Mouse (Mus musculus) heart, embryonic 13.5 days (tissue): ENCODE data around the gene Arhgef10l. TPM values are rescaled to one million over a fixed set of nuclear protein-coding genes. Genes with fewer than 3 reads are reported as not detected.
A peak's percentile ranks its signal among the peaks of the same experiment; 100 is the strongest.

Experiments
- ATAC-seq: fragments of 200-750 bp; cut with Nextera tagmentation; 2 replicates; pipeline ENCODE4 v1.8.0; 2017; ENCODE audit warnings: moderate TSS enrichment; ENCODE audit not compliant: insufficient number of reproducible peaks, low FRiP score, low TSS enrichment; ENCODE audit errors: extremely low read depth
- H3K27ac ChIP-seq: fragments of 300-500 bp; sonication (generic); replicated peaks from 2 replicates; pipeline ENCODE4 v1.5.1; 2015; ENCODE audit warnings: moderate library complexity, mild to moderate bottlenecking, inconsistent platforms
- H3K27me3 ChIP-seq: fragments of 300-500 bp; sonication (generic); replicated peaks from 2 replicates; pipeline ENCODE4 v1.6.1; 2015; ENCODE audit warnings: mild to moderate bottlenecking, inconsistent platforms
- H3K36me3 ChIP-seq: fragments of 300-500 bp; sonication (generic); 2 replicates; pipeline ENCODE4 v1.6.1; 2015; ENCODE audit warnings: mild to moderate bottlenecking, inconsistent platforms
- H3K4me1 ChIP-seq: fragments of 300-500 bp; sonication (generic); 2 replicates; pipeline ENCODE4 v1.6.1; 2015; ENCODE audit warnings: inconsistent platforms
- H3K4me2 ChIP-seq: fragments of 300-500 bp; sonication (generic); 2 replicates; pipeline ENCODE4 v1.6.1; 2015; ENCODE audit warnings: inconsistent platforms, mild to moderate bottlenecking, moderate library complexity
- H3K4me3 ChIP-seq: fragments of 300-500 bp; sonication (generic); 2 replicates; pipeline ENCODE4 v1.5.1; 2015; ENCODE audit warnings: moderate library complexity, mild to moderate bottlenecking, inconsistent platforms
- H3K9ac ChIP-seq: fragments of 300-500 bp; sonication (generic); 2 replicates; pipeline ENCODE4 v1.6.1; 2015; ENCODE audit warnings: inconsistent platforms, mild to moderate bottlenecking, moderate library complexity
- H3K9me3 ChIP-seq: fragments of 300-500 bp; sonication (generic); 2 replicates; pipeline ENCODE4 v1.6.1; 2016; ENCODE audit warnings: inconsistent platforms
- WGBS: fragments of 180-500 bp; shearing (Covaris S2); methylation state at CpG from one replicate; pipeline ENCODE4 v1.1.7; 2015; ENCODE audit warnings: mixed read lengths; 5-methylcytosine and 5-hydroxymethylcytosine counted together
- polyA plus RNA-seq: library from polyadenylated mRNA; unstranded; fragments of >200 nt; fragmentation: Nextera tagmentation; extraction: Ambion mirVana; gene quantifications from 2 replicates; pipeline ENCODE4 v1.2.1, GENCODE M21; 2015

The Arhgef10l gene
- polyA plus RNA-seq, 1 experiment from 2014 or later = 18.2 TPM

DNA sequence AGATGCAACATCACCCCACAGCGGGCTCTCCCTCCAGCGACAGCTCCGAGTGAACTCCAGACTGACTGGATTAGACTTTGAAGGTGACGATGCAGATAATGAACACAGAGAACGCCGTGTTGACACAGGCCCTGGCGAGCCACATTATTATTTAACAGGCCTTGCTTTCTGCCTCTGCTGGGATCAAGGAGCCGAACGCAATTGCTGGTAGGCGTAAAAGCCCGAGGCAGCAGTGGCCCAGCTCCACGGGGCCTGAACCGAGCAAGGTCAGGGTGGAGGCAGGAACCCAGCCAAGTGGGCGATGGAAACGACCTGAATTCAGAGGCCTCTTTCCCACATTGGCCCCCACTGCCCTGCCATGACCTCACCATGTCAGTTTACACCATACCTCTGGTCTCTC is 133.5 kb downstream of the Arhgef10l start:
- H3K4me1 ChIP-seq = peaks cover 12% of the 10 kb centered on the region
- WGBS = 40% methylated on average over 15 of the region's 15 CpGs

DNA sequence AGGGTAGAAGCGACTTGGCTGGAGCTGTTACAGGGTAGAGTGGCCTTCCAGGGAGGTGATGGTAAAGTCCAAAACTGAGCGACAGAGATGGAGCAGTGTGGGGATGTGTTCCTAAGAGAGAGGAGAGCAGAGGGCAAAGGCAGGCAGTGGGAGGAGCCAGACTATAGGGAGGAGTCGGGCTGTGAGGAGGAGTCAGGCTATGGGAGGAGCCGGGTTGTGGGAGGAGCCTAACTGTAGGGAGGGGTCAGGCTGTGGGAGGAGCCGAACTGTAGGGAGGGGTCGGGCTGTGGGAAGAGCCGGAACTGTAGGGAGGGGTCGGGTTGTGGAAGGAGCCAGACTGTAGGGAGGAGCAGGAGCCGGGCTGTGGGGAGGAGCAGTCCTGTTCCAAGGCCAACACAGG is 134.8 kb downstream of the Arhgef10l start:
- H3K27me3 ChIP-seq = no peaks in the 10 kb centered on the region
- WGBS = 39% methylated on average over 9 of the region's 9 CpGs
- no peaks in the 10 kb centered on the region for H3K9me3 ChIP-seq
- H3K4me1 ChIP-seq = peaks cover 12% of the 10 kb centered on the region
- peaks cover 46% of the 10 kb centered on the region for H3K36me3 ChIP-seq
- no peak overlapping the region for H3K4me2 ChIP-seq
- H3K9ac ChIP-seq = no peak overlapping the region
- ATAC-seq = no peak
- no peak overlapping the region for H3K4me3 ChIP-seq
- H3K27ac ChIP-seq = no peak overlapping the region

More for the DNA sequence above, 133.5 kb downstream of the Arhgef10l start:
- H3K36me3 ChIP-seq = peaks cover 48% of the 10 kb centered on the region
- no peak overlapping the region for H3K27ac ChIP-seq
- no peaks in the 10 kb centered on the region for H3K27me3 ChIP-seq
- no peaks in the 10 kb centered on the region for H3K9me3 ChIP-seq
- ATAC-seq = no peak
- no peak overlapping the region for H3K9ac ChIP-seq
- no peak overlapping the region for H3K4me3 ChIP-seq
- H3K4me2 ChIP-seq = no peak overlapping the region

DNA sequence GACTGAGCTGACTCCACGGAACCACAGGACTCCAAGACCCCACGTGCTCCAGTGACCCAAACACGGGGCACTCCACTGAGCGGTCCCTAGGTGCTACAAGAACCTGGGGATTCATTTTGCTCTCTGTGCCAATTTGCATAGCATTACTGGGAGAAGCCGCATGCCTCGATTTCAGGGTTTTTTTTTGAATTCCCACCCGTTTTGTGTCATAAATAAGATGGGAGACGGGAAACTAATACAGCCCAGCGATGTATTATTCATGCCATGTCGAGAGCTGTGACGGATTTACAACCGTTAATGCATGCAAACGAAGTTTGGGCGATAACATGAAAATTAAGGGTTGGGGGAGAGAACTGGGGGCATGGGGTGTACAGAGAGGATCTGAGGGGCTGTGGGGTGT is 136.1 kb downstream of the Arhgef10l start:
- peaks cover 46% of the 10 kb centered on the region for H3K36me3 ChIP-seq
- H3K9ac ChIP-seq = no peak overlapping the region
- no peaks in the 10 kb centered on the region for H3K9me3 ChIP-seq
- ATAC-seq = no peak
- peaks cover 12% of the 10 kb centered on the region for H3K4me1 ChIP-seq
- H3K27me3 ChIP-seq = no peaks in the 10 kb centered on the region
- H3K4me2 ChIP-seq = no peak overlapping the region
- no peak overlapping the region for H3K27ac ChIP-seq
- H3K4me3 ChIP-seq = no peak overlapping the region
- WGBS = 81% methylated on average over 14 of the region's 14 CpGs

DNA sequence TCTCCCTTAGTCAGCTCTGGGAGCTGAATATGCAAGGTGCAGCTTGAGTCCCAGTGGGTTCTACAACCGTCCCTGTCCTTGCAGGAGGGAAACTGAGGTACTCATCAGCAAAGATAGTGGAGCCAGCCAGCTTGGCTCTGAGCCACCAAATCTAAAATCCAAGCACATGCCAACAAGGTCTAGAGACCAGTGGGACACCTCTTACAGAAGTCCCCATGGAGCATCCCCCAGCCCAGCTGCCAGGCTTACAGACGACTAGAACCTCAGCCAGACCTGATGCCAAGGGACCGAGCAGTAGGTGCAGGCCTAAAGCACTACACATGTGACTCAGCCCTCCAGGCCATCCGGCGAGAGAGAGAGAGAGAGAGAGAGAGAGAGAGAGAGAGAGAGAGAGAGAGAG is 137.4 kb downstream of the Arhgef10l start:
- WGBS = 69% methylated on average over 5 of the region's 5 CpGs
- H3K9me3 ChIP-seq = no peaks in the 10 kb centered on the region
- no peak overlapping the region for H3K4me3 ChIP-seq
- H3K9ac ChIP-seq = no peak overlapping the region
- ATAC-seq = no peak
- no peaks in the 10 kb centered on the region for H3K27me3 ChIP-seq
- no peak overlapping the region for H3K4me2 ChIP-seq
- peaks cover 42% of the 10 kb centered on the region for H3K36me3 ChIP-seq
- H3K27ac ChIP-seq = no peak overlapping the region
- H3K4me1 ChIP-seq = peaks cover 12% of the 10 kb centered on the region

DNA sequence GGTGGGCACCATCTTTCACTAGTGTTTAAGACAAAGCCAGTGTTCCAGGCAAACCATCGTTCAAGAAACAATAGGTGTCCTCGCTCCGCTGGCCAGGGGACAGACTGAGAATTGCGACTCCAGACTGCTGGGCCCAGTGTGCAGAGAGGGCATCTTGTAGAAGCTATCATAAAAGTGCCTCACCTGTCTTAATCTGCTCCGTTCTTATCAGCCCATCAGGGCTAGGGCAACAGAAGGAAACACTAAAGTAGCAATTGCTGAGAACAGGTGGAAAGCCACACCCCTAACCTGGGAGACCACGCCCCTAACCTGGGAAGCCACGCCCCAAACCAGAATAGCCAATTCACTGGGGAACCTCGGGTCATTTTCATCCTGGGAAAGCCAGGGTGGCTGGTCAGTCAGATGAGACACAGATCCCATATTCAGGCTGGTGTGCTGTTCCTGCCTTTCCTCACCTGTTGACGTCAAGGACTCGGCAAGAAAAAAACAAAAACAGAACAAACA is 140.1 kb downstream of the Arhgef10l start:
- H3K9me3 ChIP-seq = no peaks in the 10 kb centered on the region
- no peak overlapping the region for H3K9ac ChIP-seq
- no peaks in the 10 kb centered on the region for H3K4me1 ChIP-seq
- no peaks in the 10 kb centered on the region for H3K27me3 ChIP-seq
- no peak for ATAC-seq
- peaks cover 61% of the 10 kb centered on the region for H3K36me3 ChIP-seq
- WGBS = 67% methylated on average over 10 of the region's 10 CpGs
- no peak overlapping the region for H3K4me3 ChIP-seq
- no peak overlapping the region for H3K27ac ChIP-seq
- H3K4me2 ChIP-seq = no peak overlapping the region

DNA sequence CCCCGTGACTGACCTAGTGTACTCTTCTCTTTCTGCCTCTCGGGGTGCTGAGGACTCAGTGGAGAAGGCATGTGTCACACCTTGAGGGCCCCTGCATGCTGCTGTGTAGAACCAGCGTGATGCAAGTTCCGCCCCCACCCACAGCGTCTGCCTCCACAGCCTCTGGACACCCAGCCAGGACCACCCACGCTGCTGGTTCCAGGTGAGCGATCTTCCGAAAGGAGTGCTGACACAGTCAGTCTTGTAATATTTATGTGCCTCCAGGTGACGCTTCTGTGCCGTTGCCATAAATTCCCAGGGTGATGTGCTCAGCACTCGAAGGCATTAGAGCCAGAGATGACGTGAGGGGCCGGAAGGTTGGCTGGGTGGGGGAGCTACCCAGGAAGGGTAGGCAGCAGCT is 140.9 kb downstream of the Arhgef10l start:
- H3K27me3 ChIP-seq = no peaks in the 10 kb centered on the region
- H3K27ac ChIP-seq = no peak overlapping the region
- H3K9me3 ChIP-seq = no peaks in the 10 kb centered on the region
- H3K4me1 ChIP-seq = no peaks in the 10 kb centered on the region
- 83% methylated on average over 13 of the region's 13 CpGs for WGBS
- H3K4me2 ChIP-seq = no peak overlapping the region
- no peak for ATAC-seq
- no peak overlapping the region for H3K4me3 ChIP-seq
- H3K9ac ChIP-seq = no peak overlapping the region
- peaks cover 68% of the 10 kb centered on the region for H3K36me3 ChIP-seq

DNA sequence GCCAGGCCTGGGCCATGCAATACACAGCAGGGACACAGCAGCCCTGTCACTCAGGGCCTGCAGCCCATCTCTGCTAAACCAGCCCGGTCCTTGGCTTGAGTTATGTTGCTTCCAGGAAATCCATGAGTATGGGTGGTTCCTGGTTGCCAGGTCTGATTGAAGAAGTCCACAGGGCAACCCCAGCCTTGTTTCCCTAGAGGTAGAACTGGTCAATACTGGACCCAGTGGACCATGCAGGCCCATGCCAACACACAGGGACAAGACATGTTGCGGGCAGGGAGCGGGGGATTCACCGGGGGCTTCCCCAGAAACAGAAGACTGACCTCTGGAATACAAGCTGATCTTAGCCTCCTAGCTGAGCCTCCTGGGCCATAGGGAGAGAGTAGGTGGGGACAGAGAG is 142.9 kb downstream of the Arhgef10l start:
- no peak overlapping the region for H3K4me2 ChIP-seq
- H3K36me3 ChIP-seq = peaks cover 86% of the 10 kb centered on the region
- no peak for ATAC-seq

DNA sequence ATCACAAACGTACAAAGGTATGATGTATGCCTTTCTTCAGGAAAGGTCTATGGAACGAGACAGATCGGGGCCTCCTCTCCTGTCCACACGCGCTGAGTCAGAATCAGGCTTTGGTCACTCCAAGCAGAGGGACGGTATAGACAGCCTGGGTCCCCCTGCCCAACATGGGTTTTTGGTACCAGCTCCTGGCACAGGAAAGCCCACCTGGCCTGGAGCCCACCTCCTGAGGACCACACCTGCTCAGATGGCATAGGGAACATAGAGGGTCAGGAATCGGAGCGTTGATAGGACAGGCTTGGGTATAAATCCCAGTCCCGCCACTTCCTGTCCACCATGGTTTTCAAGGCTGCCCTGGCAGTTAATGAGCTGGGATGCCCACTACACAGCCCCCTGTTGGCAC is 145.1 kb downstream of the Arhgef10l start:
- Histone ChIP-seq H3K4me2 (no peak overlapping the region), H3K27me3 (no peaks in the 10 kb centered on the region), H3K27ac (no peak overlapping the region), H3K4me3 (no peak overlapping the region), H3K9ac (no peak overlapping the region), H3K4me1 (0 out of 2 replicates have a peak, but pooled peaks cover 8% of the 10 kb centered on the region), H3K9me3 (no peaks in the 10 kb centered on the region), H3K36me3 (peaks cover 87% of the 10 kb centered on the region)
- ATAC-seq = no peak
- 89% methylated on average over 9 of the region's 9 CpGs for WGBS

More for the DNA sequence above, 142.9 kb downstream of the Arhgef10l start:
- no peak overlapping the region for H3K27ac ChIP-seq
- no peaks in the 10 kb centered on the region for H3K9me3 ChIP-seq
- 0 out of 2 replicates have a peak, but pooled peaks cover 5% of the 10 kb centered on the region for H3K4me1 ChIP-seq
- 88% methylated on average over 4 of the region's 4 CpGs for WGBS
- H3K9ac ChIP-seq = no peak overlapping the region
- H3K27me3 ChIP-seq = no peaks in the 10 kb centered on the region
- no peak overlapping the region for H3K4me3 ChIP-seq

DNA sequence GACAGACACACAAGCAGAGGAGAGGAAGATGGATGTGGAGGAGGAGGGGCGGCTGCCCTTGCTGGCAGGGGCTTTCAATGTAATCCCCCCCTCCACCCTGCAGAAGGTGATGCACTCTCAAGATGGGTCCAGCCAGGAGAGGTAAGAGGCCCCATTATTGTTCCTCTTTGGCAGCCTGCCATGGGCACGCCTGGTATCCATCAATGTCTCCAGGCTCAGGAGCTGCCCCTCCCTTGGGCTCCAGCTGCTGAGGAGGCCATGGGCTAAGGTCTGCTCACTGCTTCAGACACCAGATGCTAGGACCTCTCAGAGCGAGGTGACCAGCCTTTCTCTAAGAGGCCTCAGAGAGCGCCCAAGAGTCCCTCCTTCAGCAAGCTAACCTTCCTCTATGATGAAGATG is 152.0 kb downstream of the Arhgef10l start:
- ATAC-seq = peak; percentile 15; the same call in 1 of the 2 replicates
- H3K4me1 ChIP-seq = peaks cover 27% of the 10 kb centered on the region
- H3K4me3 ChIP-seq = no peak overlapping the region
- no peaks in the 10 kb centered on the region for H3K9me3 ChIP-seq
- peaks cover 52% of the 10 kb centered on the region for H3K36me3 ChIP-seq
- no peak overlapping the region for H3K4me2 ChIP-seq
- H3K27me3 ChIP-seq = no peaks in the 10 kb centered on the region
- 37% methylated on average over 4 of the region's 4 CpGs for WGBS
- H3K27ac ChIP-seq = no peak overlapping the region
- no peak overlapping the region for H3K9ac ChIP-seq

DNA sequence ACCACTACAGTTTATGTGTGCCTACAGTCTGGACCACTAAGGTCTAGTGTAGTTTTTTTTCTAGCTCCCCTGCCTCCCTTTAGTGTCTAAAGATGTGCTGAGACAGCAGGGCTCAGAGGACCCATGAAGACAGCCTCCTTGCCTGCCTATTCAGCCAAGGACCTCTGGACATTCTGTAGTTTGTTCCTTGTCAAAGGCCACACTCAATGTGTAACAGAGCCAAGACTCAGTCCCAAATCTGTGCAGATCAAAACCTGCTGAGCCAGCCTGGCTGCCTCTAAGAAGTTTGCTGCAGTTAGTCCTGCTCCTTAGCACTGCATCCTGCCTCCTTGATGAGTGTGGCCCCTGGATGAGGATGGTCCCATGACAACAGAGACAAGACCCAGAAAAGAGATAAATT is 156.0 kb downstream of the Arhgef10l start:
- Histone ChIP-seq H3K36me3 (peaks cover 18% of the 10 kb centered on the region), H3K4me2 (no peak overlapping the region), H3K9ac (no peak overlapping the region), H3K4me3 (no peak overlapping the region), H3K27ac (no peak overlapping the region), H3K9me3 (no peaks in the 10 kb centered on the region), H3K4me1 (peaks cover 22% of the 10 kb centered on the region), H3K27me3 (no peaks in the 10 kb centered on the region)
- no peak for ATAC-seq

DNA sequence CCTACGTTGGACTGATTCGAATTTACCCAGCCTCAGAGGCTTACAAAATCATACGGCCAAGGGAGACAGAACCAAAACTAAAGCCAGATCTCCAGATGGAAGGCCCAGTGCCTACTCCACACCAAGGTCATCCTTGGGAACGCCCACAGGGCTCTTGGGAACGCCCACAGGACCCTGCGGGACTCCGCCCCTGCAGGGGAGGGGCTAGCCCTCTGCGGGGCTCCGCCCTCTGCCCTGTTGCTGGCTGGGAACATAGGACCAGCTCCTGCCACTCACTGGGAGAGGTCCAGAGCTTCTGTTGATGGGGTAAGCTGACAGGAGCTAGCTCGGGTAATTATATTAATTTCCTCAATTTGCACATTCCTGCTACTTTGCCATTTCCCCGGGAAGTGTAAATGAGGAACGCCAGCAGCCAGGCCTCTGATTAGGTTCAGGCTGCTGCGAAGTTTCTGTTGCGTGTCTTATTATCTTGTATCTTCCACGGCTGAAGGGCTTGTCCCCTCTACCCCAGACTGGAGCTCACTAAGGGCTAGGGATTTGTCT is 158.6 kb downstream of the Arhgef10l start:
- Histone ChIP-seq H3K4me3 (no peak overlapping the region), H3K9me3 (no peaks in the 10 kb centered on the region), H3K36me3 (no peaks in the 10 kb centered on the region), H3K4me1 (peaks cover 4% of the 10 kb centered on the region; the same call in 1 of the 2 replicates), H3K27ac (no peak overlapping the region), H3K27me3 (peaks cover 20% of the 10 kb centered on the region), H3K9ac (no peak overlapping the region), H3K4me2 (no peak overlapping the region)
- 35% methylated on average over 15 of the region's 15 CpGs for WGBS
- ATAC-seq = no peak

DNA sequence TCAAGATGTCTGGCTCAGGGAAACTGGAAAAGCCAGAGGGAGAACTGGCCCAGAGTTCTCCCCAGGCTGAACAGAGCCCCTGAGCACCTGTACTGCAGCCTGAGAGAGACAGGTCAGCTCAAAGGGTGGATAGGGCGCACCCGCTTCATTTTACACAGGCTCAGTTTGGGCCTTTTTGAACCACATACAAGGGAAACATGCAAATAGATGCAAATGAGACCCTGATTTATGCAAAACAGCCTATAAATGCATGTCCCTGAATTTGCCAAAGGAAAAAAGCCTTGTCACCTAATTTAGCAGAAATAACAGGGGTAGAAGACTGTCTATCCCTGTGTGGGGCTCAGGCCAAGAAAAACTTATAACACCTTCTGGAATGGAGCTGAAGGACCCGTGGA is 160.2 kb downstream of the Arhgef10l start:
- H3K9me3 ChIP-seq = no peaks in the 10 kb centered on the region
- H3K27ac ChIP-seq = no peak overlapping the region
- H3K4me3 ChIP-seq = no peak overlapping the region
- ATAC-seq = no peak
- WGBS = 82% methylated on average over 3 of the region's 3 CpGs
- peaks cover 16% of the 10 kb centered on the region for H3K4me1 ChIP-seq
- no peak overlapping the region for H3K9ac ChIP-seq
- H3K36me3 ChIP-seq = no peaks in the 10 kb centered on the region
- H3K27me3 ChIP-seq = peaks cover 21% of the 10 kb centered on the region
- H3K4me2 ChIP-seq = no peak overlapping the region
